Mouse (Mus musculus): Measurements from ENCODE around the gene Cend1.

DNA sequence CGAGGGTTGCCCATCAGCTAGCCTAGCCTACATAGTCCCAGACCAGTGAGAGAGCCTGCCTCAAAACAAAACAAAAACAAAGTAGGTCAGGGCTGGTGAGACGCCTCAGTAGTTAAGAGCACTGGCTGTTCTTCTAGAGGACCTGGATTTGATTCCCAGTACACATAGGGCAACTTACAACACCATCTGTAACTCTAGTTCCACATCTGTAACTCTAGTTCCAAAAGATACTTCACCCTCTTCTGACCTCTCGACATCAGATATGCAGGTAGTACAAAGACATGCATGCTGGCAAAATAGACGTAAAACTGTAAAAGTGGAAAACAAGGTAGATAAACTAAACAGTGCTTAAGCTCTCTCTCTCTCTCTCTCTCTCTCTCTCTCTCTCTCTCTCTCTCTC, 5.5 kb downstream of the Cend1 start:
- no peak for TF ChIP-seq POLR2A (IDR thresholded peaks at IDR 0.05; ENCODE audit: extremely low read depth, insufficient read depth, low read length)
- no peak for TF ChIP-seq CTCF (IDR thresholded peaks at IDR 0.05; ENCODE audit: extremely low read depth, insufficient read depth, low read length)

Measured in cortical plate, adult 2 months (tissue).